Mouse (Mus musculus) bone marrow macrophage, adult 2 months (primary cell): ENCODE measurements around the gene Slc24a3.

Source experiments
- CTCF ChIP-seq: IDR thresholded peaks from 2 replicates; pipeline ENCODE4 v1.5.1; 2012; ENCODE audit warnings: low read depth, mild to moderate bottlenecking, low read length, moderate library complexity
- POLR2A ChIP-seq: IDR thresholded peaks from 2 replicates; pipeline ENCODE4 v1.6.1; 2012; ENCODE audit warnings: mild to moderate bottlenecking, low read depth, low read length, borderline replicate concordance

DNA sequence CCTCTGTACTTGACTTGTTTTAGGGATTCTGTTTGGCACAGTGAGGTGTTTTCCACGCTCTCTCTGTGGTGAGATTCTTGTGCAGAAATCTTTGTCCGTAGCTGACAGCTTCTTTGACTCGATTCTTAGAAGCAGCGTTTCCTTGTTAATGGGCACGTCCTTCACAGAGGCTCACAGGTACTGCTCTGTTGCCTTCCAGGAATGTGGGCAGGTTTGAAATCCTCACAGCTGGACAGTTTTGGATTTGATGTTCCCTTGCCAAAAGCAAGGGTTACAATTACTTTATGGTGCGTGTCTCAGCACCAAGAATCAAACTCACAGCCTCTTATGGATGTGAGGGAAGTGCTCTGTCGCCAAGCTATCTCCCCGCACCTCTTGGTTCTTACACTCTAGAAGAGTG, 14.9 kb downstream of the Slc24a3 start:
- TF ChIP-seq CTCF (no peak), POLR2A (no peak)
